Mouse (Mus musculus) small intestine, adult 2 months (tissue): ENCODE results near the gene 4933434E20Rik.

Source experiments
- CTCF ChIP-seq: fragments of 200-500 bp; IDR thresholded peaks from 2 replicates; pipeline ENCODE4 v1.5.1; 2012; ENCODE audit warnings: low read depth, mild to moderate bottlenecking, control low read depth, inconsistent platforms, low read length, moderate library complexity, mixed read lengths; ENCODE audit not compliant: insufficient replicate concordance, insufficient read length; ENCODE audit errors: extremely low read depth
- POLR2A ChIP-seq: fragments of 200-500 bp; IDR thresholded peaks from 2 replicates; pipeline ENCODE4 v1.6.1; 2012; ENCODE audit warnings: low read depth, mild to moderate bottlenecking, control low read depth, inconsistent platforms, low read length, moderate library complexity

- TF ChIP-seq CTCF: peak; percentile 52; the same call in 1 of the 2 replicates
- no peak for TF ChIP-seq POLR2A
These were observed 14.1 kb downstream of the 4933434E20Rik start for GRCm38 (mm10) chr3:90065553-90065952.
